Mouse (Mus musculus) C2C12 (cell line): ENCODE measurements around the gene Gcnt7.

Source experiments
- CTCF ChIP-seq: IDR thresholded peaks from one replicate; pipeline ENCODE4 v1.5.1; 2011; ENCODE audit not compliant: control insufficient read depth, insufficient read depth, insufficient read length
- MAX ChIP-seq: IDR thresholded peaks from one replicate; pipeline ENCODE4 v1.6.1; 2011; ENCODE audit warnings: mild to moderate bottlenecking, control low read depth
- MYOG ChIP-seq: IDR thresholded peaks from one replicate; pipeline ENCODE4 v1.6.1; 2011; ENCODE audit not compliant: control insufficient read depth, insufficient read length; ENCODE audit errors: extremely low read depth
- USF1 ChIP-seq: IDR thresholded peaks from one replicate; pipeline ENCODE4 v1.6.1; 2011; ENCODE audit warnings: low read depth, mild to moderate bottlenecking, control low read depth, moderate library complexity

GRCm38 (mm10) chr2:172410686-172411085, 47.7 kb downstream of the Gcnt7 start:
- TF ChIP-seq MYOG (no peak), CTCF (no peak), USF1 (no peak), MAX (no peak)
